Mouse (Mus musculus): ENCODE data around the gene Mfsd6. TPM values are rescaled to one million over a fixed set of nuclear protein-coding genes. Genes with fewer than 3 reads are reported as not detected.
A peak's percentile ranks its signal among the peaks of the same experiment; 100 is the strongest.

Mfsd6 gene
- polyA plus RNA-seq, 1 experiment from 2014 or later: 12.1 TPM

- Histone ChIP-seq H3K9me3 (replicated peaks; ENCODE audit: control insufficient read depth, low read length, poor library complexity, severe bottlenecking) (no peaks in the 10 kb centered on the region), H3K4me2 (ENCODE audit: low read length) (no peak overlapping the region), H3K36me3 (ENCODE audit: control insufficient read depth, insufficient read depth, low read length) (peaks cover 2% of the 10 kb centered on the region; the same call in 1 of the 2 replicates), H3K4me1 (ENCODE audit: control insufficient read depth, insufficient read depth, low read length) (no peaks in the 10 kb centered on the region), H3K27ac (ENCODE audit: low read length) (no peak overlapping the region), H3K27me3 (ENCODE audit: control insufficient read depth, insufficient read depth, low read depth, low read length) (no peaks in the 10 kb centered on the region), H3K4me3 (ENCODE audit: low read depth, low read length) (no peak overlapping the region), H3K9ac (ENCODE audit: low read depth, low read length) (no peak overlapping the region)
- ATAC-seq: no peak
- 83% methylated on average over 4 of the region's 4 CpGs for WGBS
These were observed 72.1 kb downstream of the Mfsd6 start for GRCm38 (mm10) chr1:52655153-52655552.

GRCm38 (mm10) chr1:52653366-52653765 lies 73.9 kb downstream of the Mfsd6 start:
- Histone ChIP-seq H3K4me3 (ENCODE audit: low read depth, low read length) (no peak overlapping the region), H3K9me3 (replicated peaks; ENCODE audit: control insufficient read depth, low read length, poor library complexity, severe bottlenecking) (no peaks in the 10 kb centered on the region), H3K36me3 (ENCODE audit: control insufficient read depth, insufficient read depth, low read length) (no peaks in the 10 kb centered on the region; the same call in none of the 2 replicates), H3K27me3 (ENCODE audit: control insufficient read depth, insufficient read depth, low read depth, low read length) (no peaks in the 10 kb centered on the region), H3K9ac (ENCODE audit: low read depth, low read length) (no peak overlapping the region), H3K4me2 (ENCODE audit: low read length) (no peak overlapping the region), H3K4me1 (ENCODE audit: control insufficient read depth, insufficient read depth, low read length) (no peaks in the 10 kb centered on the region), H3K27ac (ENCODE audit: low read length) (no peak overlapping the region)
- 100% methylated on average over 1 of the region's 1 CpGs for WGBS
- ATAC-seq: no peak

- no peak overlapping the region for H3K9ac ChIP-seq (ENCODE audit: low read depth, low read length)
- no peaks in the 10 kb centered on the region for H3K4me1 ChIP-seq (ENCODE audit: control insufficient read depth, insufficient read depth, low read length)
- no peaks in the 10 kb centered on the region for H3K27me3 ChIP-seq (ENCODE audit: control insufficient read depth, insufficient read depth, low read depth, low read length)
- no peak overlapping the region for H3K4me3 ChIP-seq (ENCODE audit: low read depth, low read length)
- no peaks in the 10 kb centered on the region for H3K9me3 ChIP-seq (replicated peaks; ENCODE audit: control insufficient read depth, low read length, poor library complexity, severe bottlenecking)
- H3K36me3 ChIP-seq (ENCODE audit: control insufficient read depth, insufficient read depth, low read length): no peaks in the 10 kb centered on the region; the same call in none of the 2 replicates
- no peak overlapping the region for H3K27ac ChIP-seq (ENCODE audit: low read length)
- no peak overlapping the region for H3K4me2 ChIP-seq (ENCODE audit: low read length)
- no peak for ATAC-seq
- WGBS: 92% methylated on average over 3 of the region's 3 CpGs
These were observed 74.5 kb downstream of the Mfsd6 start for GRCm38 (mm10) chr1:52652601-52653253.

GRCm38 (mm10) chr1:52650066-52650465 lies 77.2 kb downstream of the Mfsd6 start:
- no peak overlapping the region for H3K9ac ChIP-seq (ENCODE audit: low read depth, low read length)
- 92% methylated on average over 5 of the region's 5 CpGs for WGBS
- no peaks in the 10 kb centered on the region for H3K27me3 ChIP-seq (ENCODE audit: control insufficient read depth, insufficient read depth, low read depth, low read length)
- no peak overlapping the region for H3K4me3 ChIP-seq (ENCODE audit: low read depth, low read length)
- no peaks in the 10 kb centered on the region for H3K4me1 ChIP-seq (ENCODE audit: control insufficient read depth, insufficient read depth, low read length)
- H3K36me3 ChIP-seq (ENCODE audit: control insufficient read depth, insufficient read depth, low read length): peaks cover 4% of the 10 kb centered on the region
- no peaks in the 10 kb centered on the region for H3K9me3 ChIP-seq (replicated peaks; ENCODE audit: control insufficient read depth, low read length, poor library complexity, severe bottlenecking)
- H3K27ac ChIP-seq (ENCODE audit: low read length): no peak overlapping the region
- ATAC-seq: no peak
- H3K4me2 ChIP-seq (ENCODE audit: low read length): no peak overlapping the region

- peak; percentile 92 for ATAC-seq
- Histone ChIP-seq H3K4me3 (ENCODE audit: low read depth, low read length) (no peak overlapping the region), H3K27ac (ENCODE audit: low read length) (no peak overlapping the region), H3K36me3 (ENCODE audit: control insufficient read depth, insufficient read depth, low read length) (peaks cover 4% of the 10 kb centered on the region), H3K4me2 (ENCODE audit: low read length) (no peak overlapping the region), H3K4me1 (ENCODE audit: control insufficient read depth, insufficient read depth, low read length) (no peaks in the 10 kb centered on the region), H3K9ac (ENCODE audit: low read depth, low read length) (no peak overlapping the region), H3K27me3 (ENCODE audit: control insufficient read depth, insufficient read depth, low read depth, low read length) (no peaks in the 10 kb centered on the region), H3K9me3 (replicated peaks; ENCODE audit: control insufficient read depth, low read length, poor library complexity, severe bottlenecking) (no peaks in the 10 kb centered on the region)
- WGBS: 77% methylated on average over 11 of the region's 11 CpGs
These were observed 78.9 kb downstream of the Mfsd6 start for GRCm38 (mm10) chr1:52648153-52649027.

- no peak for ATAC-seq
- Histone ChIP-seq H3K4me1 (ENCODE audit: control insufficient read depth, insufficient read depth, low read length) (no peaks in the 10 kb centered on the region), H3K27ac (ENCODE audit: low read length) (no peak overlapping the region), H3K9me3 (replicated peaks; ENCODE audit: control insufficient read depth, low read length, poor library complexity, severe bottlenecking) (no peaks in the 10 kb centered on the region), H3K27me3 (ENCODE audit: control insufficient read depth, insufficient read depth, low read depth, low read length) (no peaks in the 10 kb centered on the region), H3K9ac (ENCODE audit: low read depth, low read length) (no peak overlapping the region), H3K4me2 (ENCODE audit: low read length) (no peak overlapping the region), H3K4me3 (ENCODE audit: low read depth, low read length) (no peak overlapping the region), H3K36me3 (ENCODE audit: control insufficient read depth, insufficient read depth, low read length) (0 out of 2 replicates have a peak, but pooled peaks cover 2% of the 10 kb centered on the region)
- WGBS: 91% methylated on average over 4 of the region's 4 CpGs
These were observed 86.5 kb downstream of the Mfsd6 start for GRCm38 (mm10) chr1:52640736-52641135.

DNA sequence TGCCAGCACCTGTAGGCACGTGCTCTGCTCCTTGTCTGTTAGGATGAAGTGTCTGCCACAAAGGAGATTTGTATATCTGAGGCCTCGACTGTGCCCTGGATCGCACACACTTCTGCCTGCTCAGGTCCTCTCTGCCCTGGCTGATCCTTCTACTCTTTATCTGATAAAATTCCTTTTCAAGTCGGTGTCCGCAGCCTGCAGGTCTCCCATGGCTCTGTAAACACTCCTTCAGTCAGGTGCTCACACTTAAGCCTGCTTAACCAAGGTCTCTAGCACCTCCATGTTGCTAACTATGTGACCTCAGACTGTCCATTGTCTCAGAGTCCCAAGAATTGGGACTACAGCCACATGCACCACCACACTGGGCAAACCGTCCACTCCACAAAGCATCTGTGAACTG lies 87.0 kb downstream of the Mfsd6 start:
- no peak overlapping the region for H3K4me3 ChIP-seq (ENCODE audit: low read depth, low read length)
- 0 out of 2 replicates have a peak, but pooled peaks cover 2% of the 10 kb centered on the region for H3K36me3 ChIP-seq (ENCODE audit: control insufficient read depth, insufficient read depth, low read length)
- ATAC-seq: no peak
- no peak overlapping the region for H3K9ac ChIP-seq (ENCODE audit: low read depth, low read length)
- H3K27me3 ChIP-seq (ENCODE audit: control insufficient read depth, insufficient read depth, low read depth, low read length): no peaks in the 10 kb centered on the region
- 90% methylated on average over 6 of the region's 6 CpGs for WGBS
- H3K9me3 ChIP-seq (replicated peaks; ENCODE audit: control insufficient read depth, low read length, poor library complexity, severe bottlenecking): no peaks in the 10 kb centered on the region
- H3K27ac ChIP-seq (ENCODE audit: low read length): no peak overlapping the region
- H3K4me2 ChIP-seq (ENCODE audit: low read length): no peak overlapping the region
- no peaks in the 10 kb centered on the region for H3K4me1 ChIP-seq (ENCODE audit: control insufficient read depth, insufficient read depth, low read length)

- 96% methylated on average over 7 of the region's 7 CpGs for WGBS
- no peaks in the 10 kb centered on the region for H3K4me1 ChIP-seq (ENCODE audit: control insufficient read depth, insufficient read depth, low read length)
These were observed 88.2 kb downstream of the Mfsd6 start for GRCm38 (mm10) chr1:52639090-52639489.

GRCm38 (mm10) chr1:52638101-52638500 lies 89.2 kb downstream of the Mfsd6 start:
- H3K4me2 ChIP-seq (ENCODE audit: low read length): no peak overlapping the region
- no peaks in the 10 kb centered on the region for H3K4me1 ChIP-seq (ENCODE audit: control insufficient read depth, insufficient read depth, low read length)
- 0 out of 2 replicates have a peak, but pooled peaks cover 2% of the 10 kb centered on the region for H3K36me3 ChIP-seq (ENCODE audit: control insufficient read depth, insufficient read depth, low read length)
- no peaks in the 10 kb centered on the region for H3K9me3 ChIP-seq (replicated peaks; ENCODE audit: control insufficient read depth, low read length, poor library complexity, severe bottlenecking)
- 89% methylated on average over 2 of the region's 2 CpGs for WGBS
- no peak for ATAC-seq
- no peaks in the 10 kb centered on the region for H3K27me3 ChIP-seq (ENCODE audit: control insufficient read depth, insufficient read depth, low read depth, low read length)
- H3K9ac ChIP-seq (ENCODE audit: low read depth, low read length): no peak overlapping the region
- H3K27ac ChIP-seq (ENCODE audit: low read length): no peak overlapping the region
- H3K4me3 ChIP-seq (ENCODE audit: low read depth, low read length): no peak overlapping the region

More at GRCm38 (mm10) chr1:52639090-52639489, 88.2 kb downstream of the Mfsd6 start:
- Histone ChIP-seq H3K9ac (ENCODE audit: low read depth, low read length) (no peak overlapping the region), H3K9me3 (replicated peaks; ENCODE audit: control insufficient read depth, low read length, poor library complexity, severe bottlenecking) (no peaks in the 10 kb centered on the region), H3K27me3 (ENCODE audit: control insufficient read depth, insufficient read depth, low read depth, low read length) (no peaks in the 10 kb centered on the region), H3K27ac (ENCODE audit: low read length) (no peak overlapping the region), H3K36me3 (ENCODE audit: control insufficient read depth, insufficient read depth, low read length) (0 out of 2 replicates have a peak, but pooled peaks cover 2% of the 10 kb centered on the region), H3K4me2 (ENCODE audit: low read length) (no peak overlapping the region), H3K4me3 (ENCODE audit: low read depth, low read length) (no peak overlapping the region)
- no peak for ATAC-seq

Measured in midbrain, embryonic 16.5 days (tissue).